28 mouse cellular contexts compared by ENCODE assay signal in the genomic region with DNA sequence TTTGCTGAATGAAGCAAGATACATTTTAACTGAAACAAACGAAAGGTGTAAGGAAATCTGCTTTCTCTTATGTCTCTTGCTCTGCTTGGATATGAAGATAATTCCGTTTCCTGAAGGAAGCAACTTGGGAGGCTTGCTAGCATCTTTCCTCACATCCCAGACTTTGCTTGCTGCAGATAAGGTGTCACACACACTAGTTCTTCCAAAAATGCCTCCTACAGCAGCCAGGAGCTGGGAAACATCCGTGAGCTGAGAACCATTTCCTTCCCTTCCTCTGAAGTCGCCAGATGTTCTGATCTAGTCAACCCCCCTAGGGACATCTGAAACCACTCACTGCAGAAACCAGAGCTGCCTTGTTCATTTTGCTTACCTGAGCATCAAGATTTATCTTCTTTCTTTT.
DNase-seq lines count a peak whose midpoint lies in the region; ATAC-seq and TF ChIP-seq lines count a peak whose summit lies in the region.
"Had no signal": no experiment of that assay in that cellular context is flagged by ENCODE, and none has a peak within 500 bp of the region (broad histone marks: within the 10 kb centered on the region; RNA-seq: fewer than 3 reads in every experiment).

No protein-coding gene starts in this region.

- no peaks in the 10 kb centered on the region for H3K36me3 ChIP-seq in embryonic facial prominence, embryonic 11.5 days (replicated peaks; ENCODE audit: control insufficient read depth, insufficient read depth, low read depth, low read length)
- no peaks in the 10 kb centered on the region for H3K36me3 ChIP-seq in embryonic facial prominence, embryonic 10.5 days (replicated peaks)
- no peaks in the 10 kb centered on the region for H3K36me3 ChIP-seq in hindbrain, postnatal 0 days (ENCODE audit: insufficient read depth, low read length)
- H3K36me3 ChIP-seq in hindbrain, embryonic 16.5 days (ENCODE audit: control insufficient read depth, insufficient read depth, low read length) = no peaks in the 10 kb centered on the region
- H3K36me3 ChIP-seq: embryonic facial prominence, embryonic 12.5 days; forebrain, embryonic 12.5 days; forebrain, embryonic 15.5 days; heart, embryonic 12.5 days; heart, embryonic 15.5 days; intestine, embryonic 15.5 days had no signal

- H3K9me3 ChIP-seq in embryonic facial prominence, embryonic 11.5 days (replicated peaks; ENCODE audit: control insufficient read depth, low read length) = no peaks in the 10 kb centered on the region
- H3K9me3 ChIP-seq in embryonic facial prominence, embryonic 10.5 days = no peaks in the 10 kb centered on the region
- no peaks in the 10 kb centered on the region for H3K9me3 ChIP-seq in hindbrain, postnatal 0 days (ENCODE audit: low read length)
- H3K9me3 ChIP-seq in hindbrain, embryonic 16.5 days (ENCODE audit: control insufficient read depth, low read length) = no peaks in the 10 kb centered on the region
- H3K9me3 ChIP-seq: embryonic facial prominence, embryonic 12.5 days; forebrain, embryonic 12.5 days; forebrain, embryonic 15.5 days; heart, embryonic 12.5 days; heart, embryonic 15.5 days; intestine, embryonic 15.5 days had no signal

- no peak overlapping the region for H3K27ac ChIP-seq in embryonic facial prominence, embryonic 11.5 days (replicated peaks; ENCODE audit: low read depth, low read length)
- no peak overlapping the region for H3K27ac ChIP-seq in embryonic facial prominence, embryonic 10.5 days (replicated peaks)
- no peak overlapping the region for H3K27ac ChIP-seq in hindbrain, postnatal 0 days
- H3K27ac ChIP-seq in hindbrain, embryonic 16.5 days (ENCODE audit: low read depth, low read length) = no peak overlapping the region
- H3K27ac ChIP-seq in cerebellum, adult 2 months (ENCODE audit: insufficient read depth, low read length) = no peak overlapping the region
- H3K27ac ChIP-seq: embryonic facial prominence, embryonic 12.5 days; forebrain, embryonic 12.5 days; forebrain, embryonic 15.5 days; gastrocnemius, adult 2 months; heart, embryonic 15.5 days; hindbrain, embryonic 14.5 days; intestine, embryonic 15.5 days had no signal

- ATAC-seq in embryonic facial prominence, embryonic 11.5 days (replicated peaks; ENCODE audit: insufficient number of reproducible peaks, low FRiP score, low TSS enrichment, low read depth) = no peak
- ATAC-seq in hindbrain, postnatal 0 days = no peak
- no peak for ATAC-seq in hindbrain, embryonic 16.5 days
- ATAC-seq: activated CD4-positive, CD25-positive, alpha-beta regulatory T cell, adult 4 months; forebrain, embryonic 15.5 days; intestine, embryonic 15.5 days had no signal

- H3K4me2 ChIP-seq in embryonic facial prominence, embryonic 11.5 days (ENCODE audit: low read depth, low read length) = no peak overlapping the region
- H3K4me2 ChIP-seq in hindbrain, postnatal 0 days (ENCODE audit: low read depth, low read length) = no peak overlapping the region
- no peak overlapping the region for H3K4me2 ChIP-seq in hindbrain, embryonic 16.5 days (ENCODE audit: low read length)
- H3K4me2 ChIP-seq: embryonic facial prominence, embryonic 12.5 days; forebrain, embryonic 12.5 days; forebrain, embryonic 15.5 days; heart, embryonic 12.5 days; heart, embryonic 15.5 days; hindbrain, embryonic 14.5 days; intestine, embryonic 15.5 days had no signal

- no peak overlapping the region for H3K9ac ChIP-seq in embryonic facial prominence, embryonic 11.5 days (replicated peaks; ENCODE audit: low read length)
- no peak overlapping the region for H3K9ac ChIP-seq in hindbrain, postnatal 0 days (replicated peaks; ENCODE audit: low read length)
- no peak overlapping the region for H3K9ac ChIP-seq in hindbrain, embryonic 16.5 days (ENCODE audit: low read depth, low read length)
- H3K9ac ChIP-seq: embryonic facial prominence, embryonic 12.5 days; forebrain, embryonic 12.5 days; forebrain, embryonic 15.5 days; heart, embryonic 12.5 days; heart, embryonic 15.5 days; hindbrain, embryonic 14.5 days; intestine, embryonic 15.5 days had no signal

- no peak for TF ChIP-seq POLR2A in cerebellum, adult 2 months (IDR thresholded peaks at IDR 0.05; ENCODE audit: borderline replicate concordance, insufficient read depth, low read length)

- no peak for TF ChIP-seq CTCF in hindbrain, postnatal 0 days (IDR thresholded peaks at IDR 0.05; ENCODE audit: low read depth)
- TF ChIP-seq CTCF in cerebellum, adult 2 months (IDR thresholded peaks at IDR 0.05; ENCODE audit: borderline replicate concordance, insufficient read depth, low read depth, low read length) = no peak

- WGBS in embryonic facial prominence, embryonic 11.5 days = 57% methylated on average over 4 of the region's 4 CpGs
- 62% methylated on average over 4 of the region's 4 CpGs for WGBS in embryonic facial prominence, embryonic 10.5 days
- WGBS in hindbrain, postnatal 0 days = 68% methylated on average over 4 of the region's 4 CpGs
- 69% methylated on average over 4 of the region's 4 CpGs for WGBS in hindbrain, embryonic 16.5 days
- 75% methylated on average over 4 of the region's 4 CpGs for WGBS in cerebellum, adult 2 months

- H3K4me1 ChIP-seq in embryonic facial prominence, embryonic 11.5 days (ENCODE audit: control insufficient read depth, insufficient read depth, low read length) = no peaks in the 10 kb centered on the region
- 0 out of 2 replicates have a peak, but pooled peaks cover 2% of the 10 kb centered on the region for H3K4me1 ChIP-seq in embryonic facial prominence, embryonic 10.5 days
- no peaks in the 10 kb centered on the region for H3K4me1 ChIP-seq in hindbrain, postnatal 0 days (ENCODE audit: insufficient read depth, low read length)
- no peaks in the 10 kb centered on the region for H3K4me1 ChIP-seq in hindbrain, embryonic 16.5 days (ENCODE audit: control insufficient read depth, insufficient read depth, low read depth, low read length)
- no peaks in the 10 kb centered on the region for H3K4me1 ChIP-seq in cerebellum, adult 2 months (ENCODE audit: control insufficient read depth, insufficient read depth, low read length)
- H3K4me1 ChIP-seq: embryonic facial prominence, embryonic 12.5 days; forebrain, embryonic 12.5 days; forebrain, embryonic 15.5 days; heart, embryonic 12.5 days; heart, embryonic 15.5 days; intestine, embryonic 15.5 days had no signal

- no peaks in the 10 kb centered on the region for H3K27me3 ChIP-seq in embryonic facial prominence, embryonic 11.5 days (ENCODE audit: control insufficient read depth, insufficient read depth, low read length)
- no peaks in the 10 kb centered on the region for H3K27me3 ChIP-seq in embryonic facial prominence, embryonic 10.5 days (replicated peaks; ENCODE audit: low read depth, poor library complexity, severe bottlenecking)
- no peaks in the 10 kb centered on the region for H3K27me3 ChIP-seq in hindbrain, postnatal 0 days (ENCODE audit: insufficient read depth, low read length)
- no peaks in the 10 kb centered on the region for H3K27me3 ChIP-seq in hindbrain, embryonic 16.5 days (replicated peaks; ENCODE audit: control insufficient read depth, insufficient read depth, low read length)
- H3K27me3 ChIP-seq in cerebellum, adult 2 months (ENCODE audit: control insufficient read depth, insufficient read depth, low read length) = no peaks in the 10 kb centered on the region
- H3K27me3 ChIP-seq: embryonic facial prominence, embryonic 12.5 days; forebrain, embryonic 12.5 days; forebrain, embryonic 15.5 days; heart, embryonic 12.5 days; heart, embryonic 15.5 days; intestine, embryonic 15.5 days had no signal

- peak; percentile 11 for DNase-seq in embryonic facial prominence, embryonic 11.5 days (ENCODE audit: low spot score)
- no peak for DNase-seq in embryonic facial prominence, embryonic 10.5 days (ENCODE audit: low spot score)
- peak; percentile 21 for DNase-seq in hindbrain, postnatal 0 days (ENCODE audit: low spot score)
- DNase-seq in brain, adult 2 months (ENCODE audit: low read depth, low spot score) = peak; percentile 59
- DNase-seq in cerebellum, adult 2 months = no peak
- DNase-seq: adrenal gland, adult 8-10 months; adrenal gland, postnatal 36 days; cerebellum, adult 11 months; cerebellum, adult 8-10 months; cerebellum, postnatal 10 days; cerebellum, postnatal 36 days; embryo, embryonic 11 days; gastrocnemius, adult 2 months; gastrocnemius, postnatal 14 days; heart, adult 18-20 months; heart, postnatal 10 days; heart, postnatal 4 days; kidney, adult 11 months had no signal

- no peak overlapping the region for H3K4me3 ChIP-seq in embryonic facial prominence, embryonic 11.5 days (ENCODE audit: low read depth, low read length)
- no peak overlapping the region for H3K4me3 ChIP-seq in embryonic facial prominence, embryonic 10.5 days
- no peak overlapping the region for H3K4me3 ChIP-seq in hindbrain, postnatal 0 days (ENCODE audit: low read length)
- H3K4me3 ChIP-seq in hindbrain, embryonic 16.5 days (ENCODE audit: low read length) = no peak overlapping the region
- no peak overlapping the region for H3K4me3 ChIP-seq in cerebellum, adult 2 months (replicated peaks; ENCODE audit: insufficient read depth, low read depth, low read length)
- H3K4me3 ChIP-seq: embryonic facial prominence, embryonic 12.5 days; erythroblast, embryonic 14.5 days; forebrain, embryonic 12.5 days; forebrain, embryonic 15.5 days; gastrocnemius, adult 2 months; heart, embryonic 12.5 days; heart, embryonic 15.5 days; intestine, embryonic 15.5 days had no signal

Comparison
In these comparisons a context has a peak if more than half of its experiments do, and no peak if none do; other contexts are left out.
1. DNase-seq: peak in embryonic facial prominence, embryonic 11.5 days (single experiment), hindbrain, postnatal 0 days (single experiment) and brain, adult 2 months (single experiment); none in embryonic facial prominence, embryonic 10.5 days (single experiment) and cerebellum, adult 2 months (0 of 2).